Mouse (Mus musculus) Patski (cell line): Measurements from ENCODE around the gene Myh3. TPM values are rescaled to one million over a fixed set of nuclear protein-coding genes. Genes with fewer than 3 reads are reported as not detected.

Experiments
- ATAC-seq: fragments of 100-300 bp; one replicate; pipeline ENCODE4 v1.8.0; 2021
- CTCF ChIA-PET: fragments of 350-600 bp; sonication (Branson Sonifier 250); formaldehyde crosslinking; loops from one replicate; lab custom pipeline; 2022; ENCODE audit warnings: inconsistent platforms; lab: Charles Lee
- POLR2A ChIA-PET: fragments of 350-600 bp; sonication (Branson Sonifier 250); formaldehyde crosslinking; loops from one replicate; lab custom pipeline; 2022; ENCODE audit warnings: antibody characterized with exemption, inconsistent platforms; lab: Charles Lee
- DNase-seq: peaks from one replicate; pipeline ENCODE4 v3.0.0-alpha.2; 2011; ENCODE audit warnings: low read depth, low spot score
- H3K27me3 ChIP-seq: fragments of 371-371 bp; one replicate; pipeline ENCODE4 v1.5.1; 2021
- CTCF ChIP-seq: fragments of 100-300 bp; IDR thresholded peaks from one replicate; pipeline ENCODE4 v1.5.1; 2021
- in situ Hi-C: fragments of 300-500 bp; cut with MboI; formaldehyde crosslinking; loops from 3 replicates; pipeline ENCODE4 v1.11.1; 2018; ENCODE audit warnings: low pct_unique_long_range_greater_than_20kb, mixed read lengths
- polyA plus RNA-seq: library from polyadenylated mRNA; unstranded; gene quantifications from one replicate; pipeline ENCODE4 v1.2.3, GENCODE M21; 2021

Myh3 gene
- polyA plus RNA-seq, 1 experiment from 2014 or later, result 0.01 TPM

DNA sequence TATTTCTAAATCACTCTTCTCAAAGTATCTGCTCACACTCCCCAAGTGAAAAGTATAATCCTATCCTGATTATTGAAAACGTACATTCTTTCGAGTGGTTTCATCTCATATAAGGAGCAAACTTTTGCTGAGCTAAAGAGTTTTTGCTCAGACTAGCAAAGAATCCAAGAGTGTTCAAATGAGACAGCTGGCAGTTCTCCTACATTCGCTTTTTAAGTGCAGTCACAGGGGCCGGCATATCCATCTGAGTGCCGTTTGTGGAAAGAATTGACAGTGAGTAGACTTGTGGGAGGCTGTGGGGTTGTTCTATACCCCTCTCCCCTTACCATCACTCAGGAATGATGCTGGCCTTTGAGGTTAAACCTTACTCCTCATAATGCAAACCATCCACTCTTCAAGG lies 62.1 kb downstream of the Myh3 start:
- in situ Hi-C loops, result no loop called here
- POLR2A ChIA-PET, result no interaction called here
- no peak for ATAC-seq
- TF ChIP-seq CTCF, result no peak
- DNase-seq, result no peak
- CTCF ChIA-PET, result interaction anchor here (1.3 kb wide), 1 partner anchor 11 kb away, joined by 4 read pairs; no protein-coding TSS in a partner anchor
- H3K27me3 ChIP-seq, result peaks cover 49% of the 10 kb centered on the region

DNA sequence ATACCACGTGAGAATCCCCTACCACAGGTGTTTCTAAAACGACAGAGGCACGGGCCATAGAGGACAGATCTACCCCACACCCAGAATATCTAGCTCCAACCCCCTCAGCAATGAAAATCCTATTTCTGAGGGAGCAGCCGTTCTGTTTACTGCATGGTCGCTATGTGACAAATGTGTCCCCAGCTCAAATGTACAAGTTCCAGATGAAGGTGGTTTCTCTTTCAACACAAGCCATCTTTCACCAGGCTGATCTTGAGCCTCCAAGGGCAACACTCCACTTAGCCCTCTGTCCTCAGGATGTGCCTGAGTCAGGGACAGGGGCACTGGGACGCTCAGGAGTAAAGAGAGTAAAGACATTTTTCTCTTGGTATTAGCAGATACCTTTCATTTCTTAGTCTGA lies 62.9 kb downstream of the Myh3 start:
- no peak for ATAC-seq
- POLR2A ChIA-PET, result no interaction called here
- in situ Hi-C loops, result no loop called here

DNA sequence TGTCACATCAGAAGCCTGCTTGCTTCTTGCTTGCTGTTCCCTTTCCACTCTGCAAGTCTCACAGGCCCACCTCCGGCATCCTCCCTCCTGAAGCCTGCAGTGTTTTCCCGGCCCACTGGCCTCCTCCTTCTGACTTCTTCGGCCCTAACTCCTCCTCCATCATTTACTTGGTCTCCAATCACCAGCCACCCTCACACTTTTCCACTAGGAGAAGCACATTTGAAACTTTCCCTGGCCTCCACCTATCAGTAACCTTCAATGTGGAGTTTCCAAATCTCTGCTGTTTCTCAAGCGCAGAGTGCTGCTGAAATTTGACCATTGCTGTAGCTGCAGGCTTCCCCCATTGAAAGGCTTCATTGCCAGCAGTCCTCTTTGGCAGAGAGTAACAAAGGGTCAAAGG lies 63.9 kb downstream of the Myh3 start:
- no peak for ATAC-seq
- in situ Hi-C loops, result no loop called here
- TF ChIP-seq CTCF, result no peak
- CTCF ChIA-PET, result no interaction called here
- H3K27me3 ChIP-seq, result peaks cover 44% of the 10 kb centered on the region
- DNase-seq, result no peak
- POLR2A ChIA-PET, result no interaction called here

More for the DNA sequence above, 62.9 kb downstream of the Myh3 start:
- no peak for TF ChIP-seq CTCF
- H3K27me3 ChIP-seq, result peaks cover 42% of the 10 kb centered on the region
- CTCF ChIA-PET, result no interaction called here
- no peak for DNase-seq

DNA sequence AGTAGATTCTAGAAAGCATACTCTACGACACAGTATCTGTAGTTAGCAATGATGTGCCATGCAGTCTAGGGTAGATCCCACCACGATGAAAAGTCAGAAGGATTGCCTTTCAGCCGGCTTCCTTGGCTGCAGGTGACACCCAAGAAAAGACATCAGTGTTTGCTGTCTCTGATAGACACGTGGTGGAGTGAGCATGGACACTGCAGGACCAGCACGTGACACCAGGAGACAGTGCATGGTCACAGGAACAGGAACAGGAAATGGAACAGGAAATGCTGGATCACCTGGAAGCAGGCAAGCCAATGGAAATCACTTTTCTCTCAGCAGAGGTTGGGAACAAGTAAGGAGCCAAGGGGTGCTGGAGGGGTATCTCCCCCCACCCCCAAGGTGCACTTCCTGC lies 65.0 kb downstream of the Myh3 start:
- no peak for DNase-seq
- peaks cover 37% of the 10 kb centered on the region for H3K27me3 ChIP-seq
- in situ Hi-C loops, result no loop called here
- CTCF ChIA-PET, result interaction anchor here (0.9 kb wide), 1 partner anchor 32 kb away, joined by 4 read pairs; no protein-coding TSS in a partner anchor
- no peak for ATAC-seq
- POLR2A ChIA-PET, result no interaction called here
- no peak for TF ChIP-seq CTCF

DNA sequence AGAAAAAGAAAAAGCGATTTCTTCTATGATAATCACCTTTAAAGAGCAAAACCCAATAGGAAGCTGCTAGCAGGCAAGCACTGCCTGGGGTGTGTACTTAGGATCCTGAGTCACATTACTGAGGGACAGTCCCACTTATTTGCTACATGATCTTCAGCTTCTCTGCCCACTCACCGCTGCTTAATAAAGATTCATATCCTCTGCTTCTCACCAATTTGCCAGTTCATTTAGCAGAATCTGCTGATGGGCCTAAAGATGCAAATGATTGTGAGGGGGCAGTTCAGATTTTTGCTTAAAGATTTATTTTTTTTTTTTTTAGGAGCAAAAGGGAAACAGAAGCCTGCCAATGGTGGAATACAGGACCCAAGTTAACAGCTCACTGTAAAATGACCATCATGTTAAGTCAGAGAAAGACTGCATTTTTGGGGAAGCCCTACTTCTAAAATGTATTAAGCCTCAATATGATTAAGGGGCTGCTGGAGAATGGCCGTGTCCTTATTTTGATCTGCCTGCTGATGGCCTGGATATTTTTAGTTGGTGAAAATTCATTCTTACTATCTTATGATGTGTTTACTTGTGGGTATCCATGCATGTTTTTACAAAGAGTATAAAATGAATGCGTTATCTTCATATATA lies 65.9 kb downstream of the Myh3 start:
- no peak for TF ChIP-seq CTCF
- ChIA-PET POLR2A (no interaction called here), CTCF (no interaction called here)
- in situ Hi-C loops, result no loop called here
- H3K27me3 ChIP-seq, result peaks cover 42% of the 10 kb centered on the region
- no peak for DNase-seq
- no peak for ATAC-seq

DNA sequence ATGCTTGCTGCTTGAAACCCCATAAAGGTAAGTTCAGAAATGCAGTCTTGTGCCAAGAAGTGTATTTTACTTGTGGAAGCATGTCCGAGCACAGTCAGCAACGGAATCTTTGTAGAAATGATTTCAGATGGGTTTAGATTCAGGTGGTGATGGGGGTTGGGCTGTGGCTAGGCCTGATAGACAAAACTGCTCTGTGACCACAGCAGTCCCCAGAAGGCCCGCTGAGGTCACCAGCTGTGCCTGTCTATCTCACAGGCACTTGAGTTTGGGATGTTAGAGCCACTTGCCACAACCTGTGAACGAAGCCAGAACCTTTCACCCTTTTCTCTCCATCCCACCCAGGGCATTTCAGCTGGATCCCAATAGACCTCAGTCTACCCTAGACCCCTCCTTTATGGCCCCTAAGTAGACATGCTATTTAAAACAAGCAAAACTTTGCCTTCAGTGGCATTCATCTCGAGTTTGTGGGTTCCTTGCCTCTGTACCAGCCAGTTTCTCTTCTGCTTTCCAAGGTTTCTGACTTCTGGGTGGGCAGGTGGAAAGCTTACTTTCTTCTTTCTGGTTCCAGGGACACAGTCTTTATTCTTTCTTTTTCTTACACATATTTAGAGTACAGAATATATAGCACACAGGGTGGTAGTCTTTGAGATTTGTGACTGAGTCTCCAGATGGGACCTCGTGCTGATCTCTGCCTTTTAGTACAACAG lies 66.6 kb downstream of the Myh3 start:
- ChIA-PET CTCF (no interaction called here), POLR2A (no interaction called here)
- no peak for TF ChIP-seq CTCF
- no peak for DNase-seq
- H3K27me3 ChIP-seq, result peaks cover 42% of the 10 kb centered on the region
- in situ Hi-C loops, result no loop called here
- no peak for ATAC-seq

DNA sequence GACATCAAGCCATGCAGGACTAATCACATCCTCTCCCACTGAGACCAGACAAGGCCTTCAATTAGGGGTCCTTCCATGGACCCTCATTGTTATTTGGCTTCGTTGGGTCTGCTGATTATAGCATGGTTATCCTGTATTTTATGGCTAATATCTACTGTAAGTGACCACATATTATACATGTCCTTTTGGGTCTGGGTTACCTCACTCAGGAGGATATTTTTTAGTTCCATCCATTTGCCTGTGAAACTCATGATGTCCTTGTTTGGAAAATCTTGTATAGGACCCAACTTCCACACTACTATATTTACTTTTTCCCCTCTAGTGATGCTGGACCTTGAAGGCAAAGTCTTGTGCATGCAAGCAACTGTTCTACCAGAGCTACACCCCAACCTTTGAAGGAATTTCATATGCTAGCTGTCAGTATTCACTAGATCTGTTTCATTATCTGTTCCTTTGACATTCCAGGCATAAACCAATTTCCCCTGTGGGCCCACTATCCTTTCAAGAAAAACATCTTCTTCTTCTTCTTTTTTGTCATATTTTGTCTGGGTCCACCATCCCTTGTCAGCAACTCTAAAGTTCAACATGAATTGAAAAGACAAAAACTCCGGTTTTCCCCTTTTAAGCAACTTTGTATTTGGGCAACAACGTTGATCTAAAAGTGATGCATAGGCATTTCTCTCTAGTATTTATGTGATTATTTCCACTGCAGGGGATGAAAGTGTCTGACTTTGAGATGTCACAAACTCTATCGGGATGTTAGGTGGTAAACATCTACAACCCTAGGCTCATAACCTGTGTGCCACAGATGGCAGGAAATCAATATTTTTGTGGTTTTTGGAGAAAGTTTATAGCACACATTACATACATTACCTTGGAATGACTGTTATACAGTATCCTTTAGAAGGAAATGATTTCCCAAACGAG lies 67.6 kb downstream of the Myh3 start:
- in situ Hi-C loops, result no loop called here
- POLR2A ChIA-PET, result no interaction called here
- TF ChIP-seq CTCF, result no peak
- no peak for ATAC-seq
- CTCF ChIA-PET, result no interaction called here
- peaks cover 43% of the 10 kb centered on the region for H3K27me3 ChIP-seq
- DNase-seq, result no peak

DNA sequence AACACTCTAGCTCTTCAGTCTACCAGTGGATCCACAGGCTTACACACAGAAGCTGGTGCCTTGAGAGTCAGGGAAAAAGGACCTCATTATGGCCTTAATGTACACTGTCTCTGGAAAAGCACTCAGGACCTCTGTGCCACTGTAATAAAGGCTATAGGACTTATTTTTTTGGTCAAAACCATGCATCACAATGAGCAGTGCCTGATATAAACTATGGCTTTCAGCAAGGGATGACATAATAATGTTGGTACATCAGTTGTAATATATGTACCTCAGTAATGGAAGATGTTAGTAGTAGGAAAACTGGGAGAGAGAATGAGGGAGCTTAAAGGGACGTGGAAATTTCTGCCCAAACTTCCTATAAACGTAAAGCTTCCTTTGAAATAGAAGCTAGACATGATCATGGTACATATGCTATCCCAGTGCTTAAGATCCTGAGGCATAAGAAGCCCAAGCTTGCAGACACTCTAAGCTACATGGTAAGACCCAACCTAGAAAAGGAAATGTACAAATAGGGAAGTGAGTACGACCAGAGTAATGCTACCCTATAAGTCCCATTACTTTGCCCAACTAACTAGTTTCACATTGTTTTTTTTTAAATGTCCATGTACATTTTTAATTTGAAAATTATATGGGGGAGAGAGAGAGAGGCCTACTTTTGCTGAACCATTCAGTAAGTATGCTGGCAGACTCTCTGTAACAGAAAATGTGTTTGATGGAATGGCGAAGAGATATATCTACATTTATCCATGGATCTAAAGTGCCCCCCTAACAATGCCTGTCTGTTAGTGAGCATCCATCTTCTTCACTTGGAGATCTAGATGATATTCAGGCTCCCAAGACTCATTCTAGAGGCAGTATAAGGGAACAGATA lies 68.5 kb downstream of the Myh3 start:
- POLR2A ChIA-PET, result no interaction called here
- peaks cover 42% of the 10 kb centered on the region for H3K27me3 ChIP-seq
- in situ Hi-C loops, result no loop called here
- ATAC-seq, result no peak
- TF ChIP-seq CTCF, result no peak
- no peak for DNase-seq
- CTCF ChIA-PET, result no interaction called here

DNA sequence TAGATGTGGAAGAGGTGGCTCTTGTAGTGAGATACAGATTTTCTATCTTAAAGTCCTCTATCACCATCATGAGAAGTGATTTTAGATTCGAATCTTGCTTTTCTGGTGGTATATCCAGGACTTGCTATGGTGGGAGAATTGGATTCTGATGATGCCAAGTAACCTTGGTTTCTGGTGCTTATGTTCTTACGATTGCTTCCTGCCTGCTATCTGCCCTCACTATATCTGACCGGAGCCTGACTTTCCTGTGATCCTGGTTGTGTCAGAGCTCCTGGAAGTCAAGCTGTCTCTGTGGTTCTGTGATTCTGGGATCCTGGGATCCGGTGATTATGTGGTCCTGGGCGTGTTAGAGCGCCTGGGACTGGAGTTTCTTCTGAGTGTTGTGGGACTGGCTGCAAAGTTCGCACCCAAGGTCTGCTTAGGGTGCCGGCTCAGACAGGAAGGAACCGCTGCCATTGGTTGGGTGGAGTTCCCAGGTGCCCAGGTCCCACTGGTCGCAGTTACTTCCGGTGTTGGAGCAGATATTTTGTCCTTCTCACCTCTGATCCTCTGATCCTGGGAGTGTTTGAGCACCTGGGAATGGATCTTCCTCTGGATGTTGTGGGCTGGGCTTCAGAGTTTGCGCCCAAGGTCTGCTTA lies 69.3 kb downstream of the Myh3 start:
- POLR2A ChIA-PET, result no interaction called here
- in situ Hi-C loops, result no loop called here
- no peak for DNase-seq
- CTCF ChIA-PET, result no interaction called here
- ATAC-seq, result no peak
- peaks cover 37% of the 10 kb centered on the region for H3K27me3 ChIP-seq
- TF ChIP-seq CTCF, result no peak
